Mouse (Mus musculus) spleen, adult 18-20 months (tissue): Measurements from ENCODE around the gene Tgfb1i1.
A peak's percentile ranks its signal among the peaks of the same experiment; 100 is the strongest.

Experiments used
- DNase-seq, 2 experiments: peaks; one replicate each; pipeline ENCODE4 v3.0.0; 2022; ENCODE audit warnings: mixed read lengths in 2 of 2

Gene Tgfb1i1

DNA sequence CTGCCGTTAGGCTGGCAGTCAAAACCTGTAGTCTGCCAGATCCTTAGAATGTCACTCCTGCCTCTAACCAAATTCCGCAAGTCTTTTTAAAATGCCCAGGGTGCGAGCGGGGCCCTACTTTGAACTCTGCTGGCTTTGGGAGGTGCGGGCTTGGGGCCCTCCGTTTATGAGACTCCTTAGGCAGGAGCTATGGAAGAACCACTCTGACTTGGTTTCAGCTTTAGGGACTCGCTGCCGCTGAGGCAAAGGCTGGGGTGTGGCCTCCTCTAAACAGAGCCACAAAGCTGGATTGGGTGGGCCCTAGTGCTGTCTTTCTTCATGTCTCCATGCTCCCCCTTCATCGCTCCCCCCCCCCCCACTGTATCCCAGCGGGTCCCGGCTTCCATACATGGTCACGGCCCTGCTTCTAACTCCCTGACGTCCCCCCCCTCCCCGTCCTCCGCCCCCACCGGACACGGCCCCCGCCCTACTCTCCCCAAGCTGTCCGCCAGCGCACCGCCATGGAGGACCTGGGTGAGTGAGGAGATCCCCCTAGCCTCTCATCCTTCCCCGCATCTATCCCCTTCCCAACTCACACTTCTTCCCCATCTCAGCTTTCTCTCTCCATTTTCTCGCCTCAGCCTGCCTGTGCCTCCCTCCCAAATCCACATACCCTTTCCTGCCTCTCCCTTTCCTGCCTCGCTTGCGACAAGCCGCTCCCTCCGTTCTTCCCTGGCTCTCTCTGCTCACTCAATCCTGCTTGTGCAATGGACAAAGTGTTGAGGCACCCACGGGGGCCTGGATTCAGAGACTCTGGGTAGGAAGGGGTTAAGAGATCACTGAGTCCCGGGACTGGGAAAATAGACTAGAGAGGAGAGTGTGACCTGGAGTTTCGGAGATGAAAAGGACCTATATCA lies at the start of gene Tgfb1i1:
Gene Tgfb1i1 (plus strand): TSS at position 317 of the 896 bp plus-strand sequence.
- DNase-seq = no peak

GRCm38 (mm10) chr7:128201607-128202006 lies 45.0 kb upstream of the Tgfb1i1 start:
- DNase-seq = no peak

DNA sequence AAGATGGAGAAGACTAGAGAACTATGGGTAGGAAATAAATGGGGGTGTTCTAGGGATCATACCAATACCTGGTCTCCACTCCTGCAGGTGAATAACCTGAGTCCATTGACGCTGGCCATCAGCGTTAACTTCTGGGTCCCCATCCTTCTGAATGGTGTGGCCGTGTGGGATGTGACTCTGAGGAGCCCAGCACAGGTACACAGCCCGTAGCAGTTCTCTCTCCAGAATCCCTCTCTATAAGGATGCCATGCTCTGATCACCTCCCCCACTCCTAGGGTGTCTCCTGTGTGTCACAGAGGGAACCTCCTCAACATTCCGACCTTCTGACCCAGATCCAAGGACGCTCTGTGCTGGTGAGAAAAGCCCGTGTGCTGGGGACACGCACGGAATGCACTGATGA lies 43.5 kb upstream of the Tgfb1i1 start:
- no peak for DNase-seq

- no peak for DNase-seq
Observed at GRCm38 (mm10) chr7:128204179-128204578, 42.4 kb upstream of the Tgfb1i1 start.

DNA sequence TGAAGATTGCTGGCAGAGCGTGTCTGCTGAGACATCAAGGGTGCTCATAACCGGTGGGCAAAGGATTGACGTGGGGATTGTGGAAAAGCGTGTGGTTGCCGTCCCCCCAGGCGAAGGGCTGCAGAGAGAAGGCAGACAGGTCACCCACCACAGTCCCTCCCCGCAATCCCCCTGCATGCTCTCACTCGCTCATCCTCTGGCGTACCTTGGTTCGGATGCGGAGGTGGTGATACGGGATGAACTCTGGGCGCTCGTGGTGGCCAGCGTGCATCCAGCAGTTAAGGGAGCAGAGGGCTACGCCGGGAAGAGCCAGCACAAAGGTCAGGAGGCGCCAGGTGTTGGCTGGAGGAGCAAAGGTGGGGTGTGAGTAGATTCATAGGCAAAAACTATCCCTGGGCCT lies 40.9 kb upstream of the Tgfb1i1 start:
- DNase-seq = no peak

GRCm38 (mm10) chr7:128206152-128206551 lies 40.5 kb upstream of the Tgfb1i1 start, which contains the start of gene Cox6a2:
Cox6a2 (minus strand) TSS chr7:128206387.
- no peak for DNase-seq

- peak in 1 of 2 experiments; percentile 55 for DNase-seq
Observed at GRCm38 (mm10) chr7:128208187-128208586, 38.4 kb upstream of the Tgfb1i1 start.

- no peak for DNase-seq
Observed at GRCm38 (mm10) chr7:128209826-128210225, 36.8 kb upstream of the Tgfb1i1 start.

- no peak for DNase-seq
Observed at GRCm38 (mm10) chr7:128219952-128220351, 26.7 kb upstream of the Tgfb1i1 start.

DNA sequence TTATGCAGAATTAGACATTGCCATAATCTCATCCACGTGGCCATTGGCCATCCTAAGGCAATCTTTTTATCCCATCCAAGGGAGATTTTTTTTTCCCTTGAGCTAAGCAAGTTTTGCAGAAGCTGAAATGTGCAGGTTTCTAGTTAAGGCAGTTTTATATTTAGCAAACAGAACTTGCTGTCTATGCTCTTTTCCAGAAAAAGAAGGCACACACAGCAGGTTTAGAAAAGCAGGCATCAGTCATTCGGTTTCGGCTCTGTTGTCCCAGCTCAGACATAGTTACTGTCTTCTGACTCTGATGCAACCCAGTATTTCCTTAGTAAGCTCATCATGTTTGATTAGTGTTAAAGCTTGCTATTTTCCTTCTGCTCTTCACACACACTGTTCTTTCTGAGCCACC lies 25.7 kb upstream of the Tgfb1i1 start:
- no peak for DNase-seq

DNA sequence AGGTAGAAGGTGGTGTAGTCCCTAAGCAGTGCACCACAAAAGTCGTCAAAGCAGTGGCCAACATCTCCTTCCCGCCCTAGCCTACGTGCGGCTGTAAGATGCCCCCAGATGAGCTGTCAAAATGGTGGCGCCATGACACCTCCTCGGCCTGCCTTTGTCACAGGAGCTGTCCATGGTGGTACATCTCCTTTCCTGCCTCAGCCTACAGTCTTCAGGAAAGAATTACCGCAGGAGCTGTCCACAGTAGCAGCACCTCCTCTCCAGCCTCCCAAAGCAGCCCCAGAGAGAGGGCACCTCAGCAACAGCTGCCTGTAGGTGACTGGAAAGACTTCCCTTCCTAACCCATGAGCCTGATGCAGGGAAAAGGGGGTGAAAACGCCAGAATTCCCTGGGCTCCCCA lies 14.9 kb upstream of the Tgfb1i1 start:
- DNase-seq = no peak

- DNase-seq = no peak
Observed at GRCm38 (mm10) chr7:128234796-128235195, 11.8 kb upstream of the Tgfb1i1 start.

DNA sequence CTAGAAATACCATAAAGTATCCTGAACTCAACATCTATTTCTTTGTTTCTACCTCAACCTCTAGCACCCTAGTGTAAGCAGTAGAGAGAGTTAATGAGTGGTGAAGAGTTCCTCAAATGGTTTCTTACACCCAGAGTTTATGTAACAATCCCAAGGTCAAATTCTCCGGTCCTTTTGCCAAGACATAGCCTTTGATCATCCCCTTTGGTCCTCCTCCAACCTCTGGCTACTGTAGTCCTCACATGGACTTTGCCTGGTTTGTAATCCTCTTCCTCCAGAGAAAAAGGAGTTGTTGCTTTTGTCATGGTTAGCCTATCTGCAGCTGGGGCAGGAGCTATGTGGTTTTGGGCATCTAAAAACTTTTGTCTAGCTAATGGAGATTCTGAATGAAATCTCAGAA lies 11.1 kb upstream of the Tgfb1i1 start:
- no peak for DNase-seq

GRCm38 (mm10) chr7:128236426-128236825 lies 10.2 kb upstream of the Tgfb1i1 start:
- no peak for DNase-seq

GRCm38 (mm10) chr7:128236856-128237592 lies 9.6 kb upstream of the Tgfb1i1 start, which contains the start of gene Armc5:
Armc5 (plus strand) TSS chr7:128237342.
- DNase-seq = peak; percentile 69 to 81

DNA sequence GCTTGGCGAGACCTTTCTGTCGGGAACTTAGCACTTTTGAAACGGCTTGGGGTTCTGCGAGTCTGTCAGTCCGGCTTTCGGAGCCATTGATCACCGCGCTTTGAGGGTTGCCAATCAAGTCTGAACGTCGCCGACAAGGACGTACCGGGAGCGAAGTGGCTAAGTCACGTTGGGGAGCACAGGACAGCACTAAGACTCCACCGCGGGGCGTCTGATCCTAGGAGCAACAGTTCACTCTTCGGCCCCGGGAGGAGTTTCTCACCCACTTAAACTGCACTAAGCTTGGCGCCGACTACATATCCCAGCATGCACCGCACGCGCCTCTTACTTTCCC lies 9.1 kb upstream of the Tgfb1i1 start:
- DNase-seq = no peak

GRCm38 (mm10) chr7:128237927-128238778 lies 8.5 kb upstream of the Tgfb1i1 start, which contains the start of gene 9130023H24Rik:
9130023H24Rik (minus strand) TSS chr7:128238031.
- peak; percentile 100 for DNase-seq

GRCm38 (mm10) chr7:128238991-128239390 lies 7.6 kb upstream of the Tgfb1i1 start:
- DNase-seq = peak in 1 of 2 experiments; percentile 32

DNA sequence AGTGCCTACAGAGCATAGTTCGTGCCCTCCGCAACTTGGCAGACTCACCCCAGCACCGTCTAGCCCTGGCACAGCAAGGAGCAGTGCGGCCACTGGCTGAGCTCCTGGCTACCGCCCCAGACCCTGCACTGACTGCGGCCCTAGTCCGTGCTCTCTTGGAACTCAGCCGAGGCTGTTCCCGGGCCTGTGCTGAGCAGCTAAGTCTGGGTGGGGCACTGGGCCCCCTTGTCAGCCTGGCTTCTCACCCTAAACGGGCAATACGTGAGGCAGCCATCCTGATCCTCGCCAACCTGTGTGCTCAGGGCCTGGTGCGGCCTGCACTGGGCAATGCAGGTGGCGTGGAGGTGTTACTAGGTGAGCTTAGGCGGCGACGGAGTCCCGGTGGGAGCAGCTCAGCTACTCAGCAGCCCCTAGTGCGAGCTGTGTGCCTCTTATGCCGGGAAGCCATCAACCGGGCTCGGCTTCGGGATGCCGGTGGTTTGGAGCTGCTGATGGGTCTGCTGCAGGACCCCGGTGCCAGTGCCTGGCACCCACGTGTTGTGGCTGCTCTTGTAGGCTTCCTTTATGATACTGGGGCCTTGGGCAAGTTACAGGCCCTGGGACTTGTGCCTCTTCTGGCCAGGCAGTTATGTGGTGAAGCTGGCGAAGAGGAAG lies 6.4 kb upstream of the Tgfb1i1 start:
- no peak for DNase-seq

DNA sequence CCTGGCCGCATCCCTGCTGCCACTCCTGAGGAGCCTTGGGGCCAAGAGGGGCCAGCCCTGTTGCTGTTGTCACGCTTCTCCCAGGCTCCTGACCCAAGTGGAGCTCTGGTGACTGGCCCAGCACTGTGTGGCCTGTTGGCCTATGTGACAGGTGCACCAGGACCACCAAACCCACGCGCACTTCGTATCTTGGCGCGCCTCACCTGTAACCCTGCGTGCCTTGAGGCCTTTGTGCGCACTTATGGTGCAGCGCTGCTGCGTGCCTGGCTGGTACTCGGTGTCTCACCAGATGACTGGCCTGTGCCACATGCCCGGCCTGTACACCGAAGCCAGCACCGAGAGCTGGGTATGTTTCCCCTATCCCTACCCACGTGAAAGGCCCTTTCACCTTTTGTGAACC lies 4.3 kb upstream of the Tgfb1i1 start:
- no peak for DNase-seq

- DNase-seq = no peak
Observed at GRCm38 (mm10) chr7:128243921-128244320, 2.7 kb upstream of the Tgfb1i1 start.

GRCm38 (mm10) chr7:128244410-128245025 lies 2.1 kb upstream of the Tgfb1i1 start:
- DNase-seq = no peak
